Mouse (Mus musculus) embryonic facial prominence, embryonic 14.5 days (tissue): ENCODE measurements around the gene Aaas. TPM values are rescaled to one million over a fixed set of nuclear protein-coding genes. Genes with fewer than 3 reads are reported as not detected.
A peak's percentile ranks its signal among the peaks of the same experiment; 100 is the strongest.

ENCODE experiments used
- ATAC-seq: fragments of 200-750 bp; cut with Nextera tagmentation; 2 replicates; pipeline ENCODE4 v1.8.0; 2017; ENCODE audit warnings: low read depth, moderate number of reproducible peaks, moderate TSS enrichment
- DNase-seq: peaks from one replicate; pipeline ENCODE4 v3.0.0-alpha.2; 2015; ENCODE audit warnings: low spot score
- H3K27ac ChIP-seq: fragments of 300-500 bp; sonication (generic); replicated peaks from 2 replicates; pipeline ENCODE4 v1.5.1; 2014; ENCODE audit warnings: low read depth, mild to moderate bottlenecking, low read length, moderate library complexity
- H3K27me3 ChIP-seq: fragments of 300-500 bp; sonication (generic); replicated peaks from 2 replicates; pipeline ENCODE4 v1.6.1; 2014; ENCODE audit warnings: low read length; ENCODE audit not compliant: control insufficient read depth, insufficient read depth
- H3K36me3 ChIP-seq: fragments of 300-500 bp; sonication (generic); 2 replicates; pipeline ENCODE4 v1.6.1; 2014; ENCODE audit warnings: low read length, mixed read lengths; ENCODE audit not compliant: control insufficient read depth, insufficient read depth
- H3K4me1 ChIP-seq: fragments of 300-500 bp; sonication (generic); 2 replicates; pipeline ENCODE4 v1.6.1; 2014; ENCODE audit warnings: antibody characterized with exemption, low read length; ENCODE audit not compliant: control insufficient read depth, insufficient read depth
- H3K4me2 ChIP-seq: fragments of 300-500 bp; sonication (generic); 2 replicates; pipeline ENCODE4 v1.6.1; 2014; ENCODE audit warnings: low read depth, mild to moderate bottlenecking, low read length, moderate library complexity, mixed read lengths
- H3K4me3 ChIP-seq: fragments of 300-500 bp; sonication (generic); 2 replicates; pipeline ENCODE4 v1.5.1; 2014; ENCODE audit warnings: low read depth, mild to moderate bottlenecking, low read length
- H3K9ac ChIP-seq: fragments of 300-500 bp; sonication (generic); 2 replicates; pipeline ENCODE4 v1.6.1; 2014; ENCODE audit warnings: low read depth, mild to moderate bottlenecking, low read length, moderate library complexity, mixed read lengths
- H3K9me3 ChIP-seq: fragments of 300-500 bp; sonication (generic); 2 replicates; pipeline ENCODE4 v1.6.1; 2016; ENCODE audit warnings: low read length; ENCODE audit not compliant: control insufficient read depth
- WGBS: fragments of 180-500 bp; shearing (Covaris S2); extraction: QIAGEN DNeasy Blood & Tissue Kit; methylation state at CpG from one replicate; pipeline ENCODE4 v1.1.7; 2014; 5-methylcytosine and 5-hydroxymethylcytosine counted together
- polyA plus RNA-seq: library from polyadenylated mRNA; unstranded; fragments of >200 nt; fragmentation: Nextera tagmentation; extraction: Ambion mirVana; gene quantifications from 2 replicates; pipeline ENCODE4 v1.2.1, GENCODE M21; 2014

Aaas gene
- polyA plus RNA-seq, 1 experiment from 2014 or later, result 52.5 TPM

- H3K27me3 ChIP-seq, result 0 out of 2 replicates have a peak, but pooled peaks cover 5% of the 10 kb centered on the region
- 8% methylated on average over 7 of the region's 7 CpGs for WGBS
- peak overlapping the region; percentile 74 for H3K27ac ChIP-seq
- H3K4me1 ChIP-seq, result peaks cover 17% of the 10 kb centered on the region
- DNase-seq (peak; percentile 51), ATAC-seq (no peak)
- H3K36me3 ChIP-seq, result no peaks in the 10 kb centered on the region
- peak overlapping the region; percentile 56 for H3K4me2 ChIP-seq
- H3K4me3 ChIP-seq, result peak overlapping the region; percentile 38
- peak overlapping the region; percentile 55 for H3K9ac ChIP-seq
- H3K9me3 ChIP-seq, result no peaks in the 10 kb centered on the region
Observed at GRCm38 (mm10) chr15:102366238-102366637, 15.7 kb upstream of the Aaas start.

DNA sequence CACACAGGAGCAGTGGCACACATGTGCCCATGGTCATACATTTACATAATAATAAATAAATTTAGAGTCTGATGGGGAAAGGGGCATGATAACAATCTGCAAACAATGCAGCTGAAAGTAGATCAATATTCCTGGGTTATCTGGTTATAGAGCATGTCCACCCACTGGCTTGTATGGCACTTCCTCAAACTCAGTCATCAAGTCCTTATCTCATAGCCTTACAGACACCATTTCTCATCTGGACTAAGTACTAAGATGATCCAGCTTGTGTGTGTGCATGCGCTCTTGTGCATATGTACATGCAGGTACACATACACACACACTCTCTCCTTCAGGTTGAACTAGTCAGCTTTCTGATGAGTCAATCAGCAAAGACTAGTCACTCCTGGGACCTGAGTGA, 14.1 kb upstream of the Aaas start:
- peak overlapping the region; percentile 38 for H3K4me3 ChIP-seq

DNA sequence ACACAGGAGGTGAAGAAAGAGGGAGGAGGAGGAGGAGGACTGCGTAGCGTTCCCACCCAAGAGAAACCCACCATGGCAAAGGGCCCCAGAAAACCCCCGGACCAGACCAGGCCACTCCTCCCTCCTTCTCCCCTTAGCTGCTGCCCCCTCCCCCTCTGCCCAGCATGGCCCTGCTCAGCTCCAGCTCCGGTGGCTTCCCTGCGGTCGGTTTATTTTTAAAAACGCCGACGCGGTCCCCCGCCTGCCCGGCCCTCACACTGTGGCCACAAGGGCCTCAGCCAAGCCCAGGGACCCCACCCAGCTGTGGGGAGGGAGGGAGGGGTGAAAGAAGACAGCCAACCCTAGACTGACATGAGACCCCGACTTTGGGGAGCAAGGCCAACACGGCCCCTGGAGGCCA, 12.1 kb upstream of the Aaas start:
- Histone ChIP-seq H3K27ac (peak overlapping the region; percentile 72), H3K4me1 (peaks cover 18% of the 10 kb centered on the region), H3K4me3 (peak overlapping the region; percentile 38; the same call in 1 of the 2 replicates), H3K4me2 (peak overlapping the region; percentile 46), H3K27me3 (peaks cover 21% of the 10 kb centered on the region), H3K9me3 (no peaks in the 10 kb centered on the region), H3K9ac (peak overlapping the region; percentile 52), H3K36me3 (no peaks in the 10 kb centered on the region)
- DNase-seq (peak; percentile 70), ATAC-seq (peak; percentile 60)
- 7% methylated on average over 13 of the region's 14 CpGs for WGBS

More for the DNA sequence above, 14.1 kb upstream of the Aaas start:
- H3K4me1 ChIP-seq, result peaks cover 3% of the 10 kb centered on the region
- peak overlapping the region; percentile 55 for H3K9ac ChIP-seq
- peak overlapping the region; percentile 56 for H3K4me2 ChIP-seq
- DNase-seq (no peak), ATAC-seq (no peak)
- H3K9me3 ChIP-seq, result no peaks in the 10 kb centered on the region
- no peaks in the 10 kb centered on the region for H3K36me3 ChIP-seq
- H3K27me3 ChIP-seq, result 0 out of 2 replicates have a peak, but pooled peaks cover 5% of the 10 kb centered on the region
- WGBS, result 95% methylated on average over 1 of the region's 1 CpGs
- peak overlapping the region; percentile 57 for H3K27ac ChIP-seq

GRCm38 (mm10) chr15:102358834-102359233, 8.3 kb upstream of the Aaas start:
- 17% methylated on average over 5 of the region's 5 CpGs for WGBS
- Histone ChIP-seq H3K9ac (peak overlapping the region; percentile 49), H3K4me2 (peak overlapping the region; percentile 44; the same call in 1 of the 2 replicates)

GRCm38 (mm10) chr15:102358126-102358525, 7.6 kb upstream of the Aaas start:
- no peak for DNase-seq

More at GRCm38 (mm10) chr15:102358834-102359233, 8.3 kb upstream of the Aaas start:
- Histone ChIP-seq H3K4me3 (no peak overlapping the region), H3K27ac (0 out of 2 replicates have a peak overlapping the region, but pooled peaks have one; percentile 35), H3K9me3 (no peaks in the 10 kb centered on the region), H3K27me3 (peaks cover 29% of the 10 kb centered on the region), H3K36me3 (no peaks in the 10 kb centered on the region), H3K4me1 (peaks cover 34% of the 10 kb centered on the region)
- DNase-seq (no peak), ATAC-seq (no peak)

GRCm38 (mm10) chr15:102356501-102357325, 6.1 kb upstream of the Aaas start:
- 32% methylated on average over 16 of the region's 16 CpGs for WGBS
- Histone ChIP-seq H3K4me2 (peak overlapping the region; percentile 86), H3K27me3 (peaks cover 29% of the 10 kb centered on the region), H3K4me1 (peaks cover 34% of the 10 kb centered on the region), H3K4me3 (peak overlapping the region; percentile 50), H3K27ac (peak overlapping the region; percentile 87), H3K9me3 (no peaks in the 10 kb centered on the region), H3K36me3 (no peaks in the 10 kb centered on the region), H3K9ac (peak overlapping the region; percentile 78)
- ATAC-seq (no peak), DNase-seq (no peak)

More at GRCm38 (mm10) chr15:102358126-102358525, 7.6 kb upstream of the Aaas start:
- Histone ChIP-seq H3K27ac (peak overlapping the region; percentile 35; the same call in 1 of the 2 replicates), H3K9me3 (no peaks in the 10 kb centered on the region), H3K27me3 (peaks cover 29% of the 10 kb centered on the region), H3K4me2 (peak overlapping the region; percentile 44), H3K36me3 (no peaks in the 10 kb centered on the region), H3K4me3 (peak overlapping the region; percentile 19), H3K4me1 (peaks cover 34% of the 10 kb centered on the region), H3K9ac (peak overlapping the region; percentile 49)
- ATAC-seq, result no peak
- WGBS, result 6% methylated on average over 23 of the region's 25 CpGs

- H3K36me3 ChIP-seq, result no peaks in the 10 kb centered on the region
- peaks cover 29% of the 10 kb centered on the region for H3K27me3 ChIP-seq
- peak; percentile 72 for DNase-seq
- peak overlapping the region; percentile 86 for H3K4me2 ChIP-seq
- H3K9ac ChIP-seq, result peak overlapping the region; percentile 78
- H3K4me1 ChIP-seq, result peaks cover 37% of the 10 kb centered on the region
- H3K4me3 ChIP-seq, result peak overlapping the region; percentile 50
- no peaks in the 10 kb centered on the region for H3K9me3 ChIP-seq
- H3K27ac ChIP-seq, result peak overlapping the region; percentile 87
- ATAC-seq, result peak; percentile 62
- WGBS, result 1% methylated on average over 16 of the region's 38 CpGs
Observed at GRCm38 (mm10) chr15:102355871-102356441, 5.4 kb upstream of the Aaas start.

DNA sequence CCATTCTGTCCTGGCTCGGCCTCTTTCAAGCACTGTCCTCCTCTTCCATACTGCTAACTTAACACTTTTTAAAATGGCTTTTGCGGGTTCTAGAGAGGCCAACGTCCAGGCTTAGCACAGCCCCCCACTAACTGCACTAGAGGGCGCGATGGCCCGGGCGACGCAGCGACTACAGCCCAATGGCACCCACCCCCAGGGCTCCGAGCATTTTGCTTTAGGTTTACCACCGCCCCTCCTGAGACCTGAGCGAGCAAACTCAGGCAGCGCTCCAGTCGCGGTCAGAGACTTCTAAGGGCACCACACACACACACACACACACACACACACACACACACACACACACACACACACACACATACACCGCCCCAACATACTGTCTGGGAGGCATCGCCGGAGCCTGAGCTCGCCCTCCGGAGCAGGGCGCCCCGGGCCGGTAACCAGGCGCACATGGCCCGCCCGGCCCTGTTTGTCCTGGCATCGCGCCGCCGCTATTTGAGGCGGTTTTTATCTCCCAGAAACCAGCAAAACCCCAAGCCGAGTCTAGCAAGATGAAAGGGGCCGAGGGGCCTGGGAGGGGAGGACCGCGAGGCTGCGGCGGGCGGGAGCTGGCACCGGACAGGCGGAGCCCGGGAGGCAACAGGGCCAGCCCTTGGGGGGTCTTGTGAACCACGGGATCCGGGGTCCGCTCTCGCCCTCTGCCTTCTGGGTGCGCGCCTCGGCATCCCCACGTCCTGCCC, 4.7 kb upstream of the Aaas start:
- H3K4me3 ChIP-seq, result peak overlapping the region; percentile 50
- H3K27ac ChIP-seq, result peak overlapping the region; percentile 87
- peak overlapping the region; percentile 86 for H3K4me2 ChIP-seq
- under 1% methylated on average over 40 of the region's 49 CpGs for WGBS
- no peaks in the 10 kb centered on the region for H3K36me3 ChIP-seq
- peak; percentile 89 for DNase-seq
- H3K9me3 ChIP-seq, result no peaks in the 10 kb centered on the region
- peaks cover 29% of the 10 kb centered on the region for H3K27me3 ChIP-seq
- H3K4me1 ChIP-seq, result peaks cover 37% of the 10 kb centered on the region
- peak; percentile 71 for ATAC-seq
- H3K9ac ChIP-seq, result peak overlapping the region; percentile 78
